Comparison of ENCODE assay signal across 19 mouse cellular contexts in the genomic region with DNA sequence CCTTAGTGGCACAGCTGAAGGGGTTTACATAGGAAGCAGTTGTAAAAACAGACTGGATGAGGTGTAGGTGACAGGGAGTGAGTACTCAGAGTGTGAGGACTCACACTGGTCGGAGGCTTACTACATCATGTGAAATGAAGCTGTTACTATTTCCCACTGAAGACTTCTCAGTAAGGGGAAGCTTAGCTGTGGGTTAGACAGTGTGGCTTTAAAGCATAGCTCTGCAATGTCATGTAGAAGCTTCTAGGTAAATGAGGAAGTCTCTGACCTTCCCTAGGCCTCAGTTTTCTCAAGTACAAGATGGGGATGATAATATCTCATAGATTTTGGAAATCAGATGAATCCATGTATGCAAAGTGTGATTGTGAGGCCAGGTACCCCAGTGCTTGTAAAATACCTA. TPM values are rescaled to one million over a fixed set of nuclear protein-coding genes. Genes with fewer than 3 reads are reported as not detected.
DNase-seq lines count a peak whose midpoint lies in the region; ATAC-seq and TF ChIP-seq lines count a peak whose summit lies in the region.
"Had no signal": no experiment of that assay in that cellular context is flagged by ENCODE, and none has a peak within 500 bp of the region (broad histone marks: within the 10 kb centered on the region; RNA-seq: fewer than 3 reads in every experiment).

No protein-coding gene starts in this region.

- no peak overlapping the region for H3K4me3 ChIP-seq in midbrain, postnatal 0 days (ENCODE audit: low read depth, low read length)
- H3K4me3 ChIP-seq: embryonic facial prominence, embryonic 12.5 days; heart, embryonic 13.5 days; hindbrain, embryonic 13.5 days had no signal

- intact Hi-C loops in heart, postnatal 36 days (cut with DNase I), result no loop called here

- WGBS in midbrain, postnatal 0 days, result 92% methylated on average over 1 of the region's 1 CpGs

- peak; percentile 64 for DNase-seq in heart, adult 11 months
- no peak for DNase-seq in heart, postnatal 36 days
- peak; percentile 56 for DNase-seq in MEL-GATA-1-ER (ENCODE audit: extremely low read depth, low read depth)
- peak; percentile 13 for DNase-seq in splenic B cell, adult 2 months (ENCODE audit: low read depth, low spot score)
- DNase-seq in kidney, postnatal 4 days, result no peak
- no peak for DNase-seq in midbrain, postnatal 0 days (ENCODE audit: low spot score)
- DNase-seq in kidney, postnatal 36 days, result no peak
- DNase-seq: adrenal gland, postnatal 10 days; cerebellum, adult 11 months; cerebellum, adult 8-10 months; cerebellum, postnatal 14 days; gastrocnemius, postnatal 10 days; heart, postnatal 4 days had no signal

- H3K9ac ChIP-seq in midbrain, postnatal 0 days (replicated peaks; ENCODE audit: low read length, poor library complexity, severe bottlenecking), result no peak overlapping the region
- H3K9ac ChIP-seq: embryonic facial prominence, embryonic 12.5 days; heart, embryonic 13.5 days; hindbrain, embryonic 13.5 days had no signal

- H3K4me2 ChIP-seq in midbrain, postnatal 0 days (ENCODE audit: low read depth, low read length, poor library complexity, severe bottlenecking), result no peak overlapping the region
- H3K4me2 ChIP-seq: embryonic facial prominence, embryonic 12.5 days; heart, embryonic 13.5 days; hindbrain, embryonic 13.5 days had no signal

- H3K36me3 ChIP-seq in splenic B cell, adult 2 months (ENCODE audit: control insufficient read depth, insufficient read depth, low read length, poor library complexity, severe bottlenecking), result no peaks in the 10 kb centered on the region
- H3K36me3 ChIP-seq in midbrain, postnatal 0 days (ENCODE audit: insufficient read depth, low read length), result no peaks in the 10 kb centered on the region
- H3K36me3 ChIP-seq: embryonic facial prominence, embryonic 12.5 days; heart, embryonic 13.5 days; hindbrain, embryonic 13.5 days had no signal

- H3K9me3 ChIP-seq in midbrain, postnatal 0 days (ENCODE audit: low read length), result no peaks in the 10 kb centered on the region
- H3K9me3 ChIP-seq: embryonic facial prominence, embryonic 12.5 days; heart, embryonic 13.5 days; hindbrain, embryonic 13.5 days had no signal

- no peak overlapping the region for H3K27ac ChIP-seq in midbrain, postnatal 0 days (ENCODE audit: low read depth, low read length)
- H3K27ac ChIP-seq: embryonic facial prominence, embryonic 12.5 days; hindbrain, embryonic 13.5 days; hindbrain, postnatal 0 days had no signal

- H3K27me3 ChIP-seq in splenic B cell, adult 2 months (ENCODE audit: control insufficient read depth, insufficient read depth, low read length, poor library complexity, severe bottlenecking), result no peaks in the 10 kb centered on the region
- H3K27me3 ChIP-seq in midbrain, postnatal 0 days (ENCODE audit: insufficient read depth, low read length), result no peaks in the 10 kb centered on the region
- H3K27me3 ChIP-seq: embryonic facial prominence, embryonic 12.5 days; heart, embryonic 13.5 days; hindbrain, embryonic 13.5 days had no signal

- peak; percentile 96 for ATAC-seq in megakaryocyte, adult 5-6 weeks (ENCODE audit: poor library complexity, severe bottlenecking)
- ATAC-seq in midbrain, postnatal 0 days (ENCODE audit: low FRiP score), result no peak
- ATAC-seq: forebrain, embryonic 16.5 days; hindbrain, postnatal 0 days had no signal

- no peak for TF ChIP-seq CTCF in midbrain, postnatal 0 days (IDR thresholded peaks at IDR 0.05)

- no peaks in the 10 kb centered on the region for H3K4me1 ChIP-seq in midbrain, postnatal 0 days (ENCODE audit: insufficient read depth, low read length)

RNA-seq across cellular contexts. Expression of a gene that starts 35.1 kb away (rescaled TPM):
- 10 to 100 TPM; 51.5 to 52.0 TPM for total RNA-seq in heart, postnatal 36 days (2021)
- total RNA-seq in megakaryocyte, adult 5-6 weeks (2015), result 60.3 and 65.8 TPM in 2 replicates
- 16.3 and 19.1 TPM in 2 replicates for total RNA-seq in megakaryocyte, adult 5-6 weeks (2017)
- 36.8 and 44.3 TPM in 2 replicates for total RNA-seq in midbrain, postnatal 0 days (2014; rRNA removed)
- 17.9 and 22.7 TPM in 2 replicates for polyA plus RNA-seq in midbrain, postnatal 0 days (2015; fragmentation: Nextera tagmentation; extraction: Ambion mirVana)

Comparison
In these comparisons a context has a peak if more than half of its experiments do, and no peak if none do; other contexts are left out.
1. DNase-seq: peak in heart, adult 11 months (single experiment), MEL-GATA-1-ER (single experiment) and splenic B cell, adult 2 months (single experiment); none in heart, postnatal 36 days (0 of 2), kidney, postnatal 4 days (0 of 2), midbrain, postnatal 0 days (single experiment) and kidney, postnatal 36 days (0 of 2).